Mouse (Mus musculus) stomach, postnatal 0 days (tissue): ENCODE results near the gene Zfp606. TPM values are rescaled to one million over a fixed set of nuclear protein-coding genes. Genes with fewer than 3 reads are reported as not detected.

Experiments used
- ATAC-seq: fragments of 200-750 bp; cut with Nextera tagmentation; 2 replicates; pipeline ENCODE4 v1.8.0; 2017; ENCODE audit not compliant: low FRiP score, low TSS enrichment
- DNase-seq: peaks from one replicate; pipeline ENCODE4 v3.0.0-alpha.2; 2016; ENCODE audit warnings: low spot score
- H3K27ac ChIP-seq: fragments of 300-500 bp; sonication (generic); replicated peaks from 2 replicates; pipeline ENCODE4 v1.5.1; 2014; ENCODE audit warnings: mild to moderate bottlenecking, control low read depth
- H3K27me3 ChIP-seq: fragments of 300-500 bp; sonication (generic); 2 replicates; pipeline ENCODE4 v1.6.1; 2014; ENCODE audit warnings: low read length; ENCODE audit not compliant: control insufficient read depth, insufficient read depth
- H3K36me3 ChIP-seq: fragments of 300-500 bp; sonication (generic); 2 replicates; pipeline ENCODE4 v1.6.1; 2014; ENCODE audit warnings: low read length, mixed read lengths; ENCODE audit not compliant: control insufficient read depth, insufficient read depth
- H3K4me1 ChIP-seq: fragments of 300-500 bp; sonication (generic); replicated peaks from 2 replicates; pipeline ENCODE4 v1.6.1; 2014; ENCODE audit warnings: antibody characterized with exemption; ENCODE audit not compliant: control insufficient read depth, insufficient read depth
- H3K4me2 ChIP-seq: fragments of 300-500 bp; sonication (generic); replicated peaks from 2 replicates; pipeline ENCODE4 v1.6.1; 2014; ENCODE audit warnings: low read depth, mild to moderate bottlenecking, control low read depth, moderate library complexity
- H3K4me3 ChIP-seq: fragments of 300-500 bp; sonication (generic); 2 replicates; pipeline ENCODE4 v1.5.1; 2014; ENCODE audit warnings: low read depth, low read length, control low read depth
- H3K9ac ChIP-seq: fragments of 300-500 bp; sonication (generic); 2 replicates; pipeline ENCODE4 v1.6.1; 2014; ENCODE audit warnings: mild to moderate bottlenecking, low read length, control low read depth, mixed read lengths
- H3K9me3 ChIP-seq: fragments of 300-500 bp; sonication (generic); 2 replicates; pipeline ENCODE4 v1.6.1; 2016; ENCODE audit warnings: low read length; ENCODE audit not compliant: control insufficient read depth
- CTCF ChIP-seq: IDR thresholded peaks from 2 replicates; pipeline ENCODE4 v1.5.1; 2016; ENCODE audit warnings: antibody characterized with exemption, low read depth, mild to moderate bottlenecking, moderate library complexity
- EP300 ChIP-seq: optimal IDR thresholded peaks from 2 replicates; pipeline ENCODE3; 2016; ENCODE audit warnings: antibody characterized with exemption
- WGBS: fragments of 180-500 bp; shearing (Covaris S2); extraction: QIAGEN DNeasy Blood & Tissue Kit; methylation state at CpG from one replicate; pipeline ENCODE4 v1.1.7; 2014; 5-methylcytosine and 5-hydroxymethylcytosine counted together
- polyA plus RNA-seq: library from polyadenylated mRNA; unstranded; fragments of >200 nt; fragmentation: Nextera tagmentation; extraction: Ambion mirVana; gene quantifications from 2 replicates; pipeline ENCODE4 v1.2.1, GENCODE M21; 2015

Gene Zfp606
- polyA plus RNA-seq, 1 experiment from 2014 or later, result 5.7 TPM

DNA sequence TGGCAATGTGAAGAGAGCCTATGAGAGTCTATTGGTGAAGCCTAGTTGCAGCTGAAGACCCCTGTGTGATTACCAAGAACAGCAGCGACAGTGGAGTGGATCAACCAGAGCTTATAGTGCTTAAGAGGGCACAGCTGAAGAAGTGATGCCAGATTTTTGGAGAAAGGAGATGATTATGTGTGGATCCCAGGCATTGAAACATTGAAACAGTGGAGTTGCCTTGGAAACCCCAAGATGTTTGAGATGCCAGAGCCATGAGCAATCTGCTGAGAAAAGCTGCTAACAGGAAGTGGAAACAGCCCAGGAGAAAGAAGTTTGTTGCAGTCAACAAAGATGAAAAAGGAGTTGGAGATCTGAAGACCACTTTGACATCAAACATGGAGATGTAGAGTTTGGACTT is 32.8 kb downstream of the Zfp606 start:
- no peaks in the 10 kb centered on the region for H3K36me3 ChIP-seq
- no peak overlapping the region for H3K9ac ChIP-seq
- H3K4me3 ChIP-seq, result no peak overlapping the region
- ATAC-seq (no peak), DNase-seq (no peak)
- H3K4me1 ChIP-seq, result no peaks in the 10 kb centered on the region
- H3K27ac ChIP-seq, result no peak overlapping the region
- H3K4me2 ChIP-seq, result no peak overlapping the region
- H3K27me3 ChIP-seq, result no peaks in the 10 kb centered on the region
- TF ChIP-seq CTCF (no peak), EP300 (no peak)
- 88% methylated on average over 1 of the region's 1 CpGs for WGBS
- H3K9me3 ChIP-seq, result no peaks in the 10 kb centered on the region

DNA sequence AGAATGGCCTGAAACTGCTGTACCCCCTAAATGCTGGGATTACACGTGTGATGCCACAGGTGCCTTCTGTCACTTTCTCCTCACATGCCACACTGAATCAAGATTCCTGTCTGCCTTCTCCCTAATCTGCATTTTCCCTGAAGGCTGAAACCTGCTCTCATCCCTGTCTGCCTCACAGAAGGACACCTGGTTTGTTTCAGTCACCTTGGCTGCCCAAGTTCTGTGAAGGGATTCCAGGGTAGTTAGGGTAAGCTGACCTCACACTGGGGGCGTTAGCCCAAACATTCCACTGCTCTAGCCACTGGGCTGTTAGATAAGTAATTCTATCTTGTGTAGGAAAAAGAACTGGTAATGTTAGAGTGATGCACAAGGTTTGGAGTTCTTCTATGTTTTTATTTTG is 34.1 kb downstream of the Zfp606 start, which contains the start of gene 2900092C05Rik:
TSS of gene 2900092C05Rik (plus strand) at position 301 of the 400 bp plus-strand sequence.
- 34% methylated on average over 2 of the region's 2 CpGs for WGBS
- H3K4me1 ChIP-seq, result no peaks in the 10 kb centered on the region
- no peak within 1 kb of the TSS for H3K9ac ChIP-seq
- no peaks in the 10 kb centered on the region for H3K27me3 ChIP-seq
- no peak within 1 kb of the TSS for H3K4me2 ChIP-seq
- H3K27ac ChIP-seq, result no peak within 1 kb of the TSS
- no peak within 1 kb of the TSS for H3K4me3 ChIP-seq
- no peaks in the 10 kb centered on the region for H3K9me3 ChIP-seq
- no peaks in the 10 kb centered on the region for H3K36me3 ChIP-seq
- TF ChIP-seq CTCF, result no peak
- DNase-seq (no peak), ATAC-seq (no peak)

Other genes starting within 250 kb of the Zfp606 start
- gene Vmn1r81, start 210.0 kb upstream of the Zfp606 start, polyA plus RNA-seq, result 0.01 TPM in 1 of 2 replicates, not detected in the other
- gene Vmn1r82, start 177.9 kb upstream of the Zfp606 start, polyA plus RNA-seq, result not detected in 2 replicates
- 0.04 TPM in 1 of 2 replicates, not detected in the other for gene Vmn1r83, start 148.8 kb upstream of the Zfp606 start, polyA plus RNA-seq
- not detected in 2 replicates for gene Vmn1r84, start 109.0 kb upstream of the Zfp606 start, polyA plus RNA-seq
- gene Zfp551, start 55.5 kb upstream of the Zfp606 start, polyA plus RNA-seq, result 1.8 TPM in 2 replicates
- not detected in 2 replicates for gene 2900092C05Rik, start 34.2 kb downstream of the Zfp606 start, polyA plus RNA-seq
- 0.02 TPM in 1 of 2 replicates, not detected in the other for gene Vmn2r53, start 130.5 kb downstream of the Zfp606 start, polyA plus RNA-seq
- gene Vmn2r54, start 162.0 kb downstream of the Zfp606 start, polyA plus RNA-seq, result not detected in 2 replicates
- not detected in 2 replicates for gene Vmn2r55, start 206.7 kb downstream of the Zfp606 start, polyA plus RNA-seq